In the genomic region with DNA sequence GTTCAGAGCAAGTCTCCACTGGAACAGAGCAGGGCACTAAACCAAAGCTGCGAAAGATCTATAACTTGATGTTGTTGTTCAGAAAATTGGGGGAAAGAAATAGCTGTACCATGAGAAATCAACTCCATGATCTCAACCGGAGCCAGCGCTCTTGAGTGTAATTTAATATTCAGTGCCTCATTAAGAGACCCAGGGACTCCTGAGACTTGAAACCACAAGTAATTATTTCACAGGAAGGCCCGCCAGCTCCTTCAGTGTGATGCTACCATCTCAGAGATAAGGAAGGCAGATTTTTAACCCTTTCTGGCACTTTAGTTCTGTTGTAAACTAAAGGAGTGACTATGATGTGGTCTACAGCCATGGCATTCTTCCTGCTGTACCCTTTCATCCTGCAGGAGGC, we compare ENCODE assay signal across 15 mouse cellular contexts.
"Had no signal": no experiment of that assay in that cellular context is flagged by ENCODE, and none has a peak within 500 bp of the region (broad histone marks: within the 10 kb centered on the region; RNA-seq: fewer than 3 reads in every experiment).

No protein-coding gene starts in this region.

- DNase-seq: kidney, adult 18-20 months; kidney, postnatal 25 days; liver; liver, embryonic 13.5 days; liver, postnatal 0 days; lung, postnatal 14 days; right cerebral cortex, postnatal 4 days; spleen, adult 18-20 months; thymus, adult 18-20 months; thymus, postnatal 14 days had no signal

- H3K9me3 ChIP-seq: limb, embryonic 12.5 days; liver, embryonic 13.5 days; lung, embryonic 15.5 days had no signal

- ATAC-seq: liver, postnatal 0 days had no signal

- H3K27me3 ChIP-seq: limb, embryonic 12.5 days; liver, embryonic 13.5 days; lung, embryonic 15.5 days; megakaryocyte, embryonic 14.5 days had no signal

- H3K27ac ChIP-seq: limb, embryonic 12.5 days; liver, embryonic 13.5 days; lung, embryonic 15.5 days; macrophage had no signal

- H3K4me2 ChIP-seq: limb, embryonic 12.5 days; liver, embryonic 13.5 days; lung, embryonic 15.5 days; midbrain, embryonic 11.5 days had no signal

- H3K4me3 ChIP-seq: limb, embryonic 12.5 days; liver, embryonic 13.5 days; lung, embryonic 15.5 days; megakaryocyte, embryonic 14.5 days had no signal

- H3K36me3 ChIP-seq: limb, embryonic 12.5 days; liver, embryonic 13.5 days; lung, embryonic 15.5 days had no signal

- H3K4me1 ChIP-seq: limb, embryonic 12.5 days; liver, embryonic 13.5 days; lung, embryonic 15.5 days; megakaryocyte, embryonic 14.5 days had no signal

- H3K9ac ChIP-seq: limb, embryonic 12.5 days; liver, embryonic 13.5 days; liver, postnatal 0 days; lung, embryonic 15.5 days had no signal
